Mouse (Mus musculus): Measurements from ENCODE around the gene Fdx1l.

DNA sequence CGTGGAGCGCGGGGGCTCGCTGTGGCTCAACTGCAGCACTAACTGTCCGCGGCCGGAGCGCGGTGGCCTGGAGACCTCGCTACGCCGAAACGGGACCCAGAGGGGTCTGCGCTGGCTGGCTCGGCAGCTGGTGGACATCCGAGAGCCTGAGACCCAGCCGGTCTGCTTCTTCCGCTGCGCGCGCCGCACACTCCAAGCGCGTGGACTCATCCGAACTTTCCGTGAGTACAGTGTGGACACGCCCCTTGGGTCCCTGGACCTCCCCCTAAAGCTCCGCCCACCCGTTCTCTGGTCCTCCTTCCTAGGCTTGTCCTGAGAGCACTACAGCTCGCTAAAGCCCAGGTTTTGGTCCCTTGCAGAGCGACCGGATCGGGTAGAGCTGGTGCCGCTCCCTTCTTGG is 40.3 kb downstream of the Fdx1l start:
- TF ChIP-seq POLR2A (IDR thresholded peaks at IDR 0.05; ENCODE audit: low read depth, low read length), result peak; percentile 60
- no peak for TF ChIP-seq CTCF (IDR thresholded peaks at IDR 0.05; ENCODE audit: borderline replicate concordance, insufficient read depth, low read length)

All from embryonic fibroblast, embryonic 13.5 days (primary cell).